Mouse (Mus musculus) left cerebral cortex, postnatal 25 days (tissue): ENCODE measurements around the gene Mylk3. TPM values are rescaled to one million over a fixed set of nuclear protein-coding genes. Genes with fewer than 3 reads are reported as not detected.

Source experiments
- DNase-seq, 2 experiments: peaks; one replicate each; pipeline ENCODE4 v3.0.0; 2022; ENCODE audit warnings: low spot score in 2 of 2, mixed read lengths in 1 of 2
- intact Hi-C: fragments of 180-260 bp; cut with DNase I; formaldehyde crosslinking; loops from one replicate; pipeline ENCODE4 v1.15.1; 2025
- total RNA-seq, 2 experiments: library from RNA; stranded (reverse); gene quantifications; 2 replicates each; pipeline ENCODE4 v1.2.3; 2021

Mylk3 gene
- 1 to 10 TPM; 2.2 to 2.6 TPM for total RNA-seq

- intact Hi-C loops: no loop called here
- DNase-seq: peak in 1 of 2 experiments; percentile 65
Measured at GRCm38 (mm10) chr8:85386205-85386604, at the start of gene Mylk3. Gene Mylk3, minus strand, starts transcription at chr8:85386345.

- no peak for DNase-seq
- intact Hi-C loops: no loop called here
Measured at GRCm38 (mm10) chr8:85435736-85436135, 49.6 kb upstream of the Mylk3 start.

GRCm38 (mm10) chr8:85434817-85435216, 48.7 kb upstream of the Mylk3 start:
- no peak for DNase-seq
- intact Hi-C loops: no loop called here

DNA sequence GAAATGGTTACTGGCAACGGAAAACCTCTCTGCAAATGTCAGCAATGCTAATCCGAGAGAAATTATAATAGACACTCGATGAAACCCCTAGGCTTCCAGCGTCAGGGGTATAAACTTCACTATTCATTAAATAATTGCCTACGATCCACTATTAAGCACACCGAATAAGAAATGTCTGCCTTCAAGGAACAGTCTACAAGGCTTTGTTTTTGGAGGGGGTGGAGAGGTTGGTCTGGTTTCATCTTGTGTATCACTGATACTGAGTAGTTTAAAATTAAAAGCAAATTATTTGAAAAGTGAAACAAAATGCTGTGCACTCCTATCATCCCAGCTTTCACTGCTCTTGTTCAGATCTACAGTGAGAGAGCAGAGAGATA, 46.9 kb upstream of the Mylk3 start:
- no peak for DNase-seq
- intact Hi-C loops: no loop called here

- intact Hi-C loops: no loop called here
- DNase-seq: peak; percentile 98 to 99
Measured at GRCm38 (mm10) chr8:85432168-85433016, 46.2 kb upstream of the Mylk3 start, which contains the start of gene 4921524J17Rik. Gene 4921524J17Rik, minus strand, starts transcription at chr8:85432833.

DNA sequence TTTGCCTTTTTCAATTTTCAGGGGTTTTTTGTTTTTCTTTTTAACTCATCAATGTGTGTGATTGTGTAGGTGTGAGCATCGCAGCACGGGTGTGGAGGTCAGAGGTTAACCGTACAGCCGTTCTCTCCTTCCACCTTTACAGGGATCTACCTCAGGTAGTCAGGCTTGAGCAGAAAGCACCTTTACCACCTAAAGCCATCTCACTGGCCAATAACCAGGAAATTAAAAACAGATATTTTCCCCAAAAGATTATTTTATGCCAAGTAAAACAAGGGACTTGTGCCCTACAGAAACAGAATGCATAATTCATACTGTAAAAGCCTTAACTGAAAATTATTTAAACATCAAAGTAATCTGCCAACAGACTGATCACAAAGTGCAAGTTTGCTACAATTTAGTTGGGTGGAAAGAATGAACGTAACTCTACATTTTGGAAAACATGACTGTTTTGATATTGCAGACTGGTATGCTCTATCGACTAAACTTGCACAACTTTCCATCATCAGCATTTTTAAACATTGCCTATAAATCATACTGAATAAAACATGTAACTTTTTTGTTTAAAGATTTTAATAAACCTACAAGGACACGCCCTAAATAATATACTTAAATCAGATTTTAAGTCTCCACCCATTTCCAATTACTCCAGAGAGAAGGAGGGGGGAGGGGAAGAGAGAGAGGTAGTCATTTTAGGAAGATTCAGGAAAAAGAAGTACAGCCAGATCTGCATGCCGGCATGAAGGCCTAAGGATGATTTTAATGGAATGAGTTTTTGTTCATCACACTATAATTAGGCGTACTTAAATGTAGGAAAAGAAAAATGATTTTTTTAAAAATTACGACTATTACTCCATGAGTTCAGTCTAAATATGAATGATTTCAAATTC, 45.4 kb upstream of the Mylk3 start:
- intact Hi-C loops: no loop called here
- DNase-seq: no peak

- intact Hi-C loops: no loop called here
- DNase-seq: no peak
Measured at GRCm38 (mm10) chr8:85430801-85431200, 44.7 kb upstream of the Mylk3 start.

DNA sequence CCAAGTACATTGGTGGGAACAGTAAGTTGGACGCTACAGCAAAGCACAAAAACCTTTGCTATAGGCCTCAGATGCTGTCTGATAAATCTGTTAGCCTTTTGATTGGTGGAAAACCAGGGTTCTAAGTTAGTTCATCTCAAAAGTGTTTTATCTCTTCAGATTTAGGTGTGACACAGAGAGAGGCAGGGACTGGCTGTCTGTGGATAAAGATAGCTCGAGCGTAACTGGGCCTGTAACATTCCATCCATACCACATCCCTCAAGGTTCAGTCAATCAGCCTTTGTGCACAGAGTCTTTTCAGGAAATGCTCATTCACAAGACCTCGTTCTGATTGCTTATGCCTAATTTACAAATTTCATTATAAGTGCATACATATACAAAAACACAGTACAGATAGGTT, 43.1 kb upstream of the Mylk3 start:
- peak in 1 of 2 experiments; percentile 29 for DNase-seq
- intact Hi-C loops: no loop called here

GRCm38 (mm10) chr8:85427026-85427425, 40.9 kb upstream of the Mylk3 start:
- intact Hi-C loops: no loop called here
- no peak for DNase-seq

GRCm38 (mm10) chr8:85421329-85421728, 35.2 kb upstream of the Mylk3 start:
- DNase-seq: no peak
- intact Hi-C loops: no loop called here

DNA sequence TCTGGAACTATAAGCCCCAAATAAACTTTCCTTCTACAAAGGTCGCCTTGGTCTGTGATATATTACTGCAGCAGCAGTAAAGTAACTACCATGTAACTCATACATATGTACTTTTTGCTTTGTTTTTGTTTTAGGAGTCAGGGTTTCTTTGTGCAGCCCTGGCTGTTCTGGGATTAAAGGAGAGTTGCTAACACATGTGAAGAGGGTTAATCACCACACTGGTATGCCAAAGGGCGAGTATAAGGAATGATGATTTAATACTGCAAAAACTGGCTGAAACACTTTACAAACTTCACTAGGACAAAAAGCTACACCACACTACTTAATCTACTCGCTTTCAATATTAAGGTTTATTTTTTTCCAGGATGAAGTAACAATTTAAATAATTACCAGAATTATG, 22.4 kb upstream of the Mylk3 start:
- DNase-seq: no peak
- intact Hi-C loops: no loop called here

DNA sequence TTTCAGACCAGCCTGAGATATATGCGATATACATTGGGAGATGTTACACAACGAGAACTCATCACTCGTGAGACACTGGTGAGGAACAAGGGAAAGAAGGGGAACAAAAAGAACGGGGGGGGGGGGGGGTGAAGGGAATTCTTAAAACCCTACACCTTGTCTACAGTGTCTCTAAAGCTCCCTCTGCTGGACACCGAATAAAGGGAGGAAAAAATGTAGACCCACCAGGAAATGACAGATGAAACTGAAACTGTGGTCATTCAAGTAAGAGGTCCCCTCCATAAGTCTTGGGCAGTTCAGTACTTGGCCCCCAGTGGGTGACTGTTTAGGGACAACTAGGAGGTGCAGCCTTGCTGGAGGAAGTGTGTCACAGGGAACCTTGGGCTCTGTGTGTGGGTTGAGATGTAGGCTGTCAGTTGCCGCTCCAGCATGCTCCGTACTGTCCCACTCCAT, 21.9 kb upstream of the Mylk3 start:
- peak; percentile 42 to 65 for DNase-seq
- intact Hi-C loops: no loop called here

DNA sequence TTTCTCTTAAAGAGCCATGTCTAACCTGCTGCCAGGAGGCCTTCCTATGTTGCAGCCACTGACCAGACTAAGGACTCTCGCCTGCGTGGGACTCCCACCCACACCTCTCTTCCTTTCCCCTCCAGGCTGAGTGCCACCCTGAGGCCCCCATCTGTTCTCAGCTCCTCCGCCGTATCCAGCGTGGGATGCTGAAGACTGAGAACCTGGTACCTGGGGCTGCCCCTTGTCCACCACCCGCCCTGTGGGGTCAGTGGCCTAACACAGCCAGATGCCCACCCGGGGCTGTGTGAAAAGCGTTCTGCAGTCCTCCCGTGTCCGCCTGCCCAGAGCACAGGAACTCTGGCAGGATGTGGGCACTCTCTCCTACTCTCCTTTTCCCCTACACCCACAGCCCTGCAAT, 19.8 kb upstream of the Mylk3 start:
- intact Hi-C loops: no loop called here
- DNase-seq: no peak

- intact Hi-C loops: no loop called here
- DNase-seq: no peak
Measured at GRCm38 (mm10) chr8:85405418-85405817, 19.3 kb upstream of the Mylk3 start.

DNA sequence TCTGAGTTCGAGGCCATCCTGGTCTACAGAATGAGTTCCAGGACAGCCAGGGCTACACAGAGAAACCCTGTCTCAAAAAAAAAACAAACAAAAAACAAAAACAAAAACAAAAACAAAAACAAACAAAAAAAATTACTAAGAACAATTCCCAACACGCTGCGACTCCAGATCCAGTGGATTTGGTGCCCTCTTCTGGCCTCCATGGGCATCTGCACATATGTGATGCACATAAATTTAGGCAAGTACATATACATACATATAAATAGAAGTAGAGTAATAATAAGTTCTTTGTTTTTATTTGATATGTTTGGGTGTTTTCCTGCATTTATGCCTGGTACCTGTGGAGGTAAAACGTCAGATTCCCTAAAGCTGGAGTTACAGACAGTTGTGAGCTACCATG, 12.4 kb upstream of the Mylk3 start:
- no peak for DNase-seq
- intact Hi-C loops: loop anchor here (5.0 kb wide), 1 partner anchor 86 kb away; no protein-coding TSS in a partner anchor

GRCm38 (mm10) chr8:85397508-85397907, 11.4 kb upstream of the Mylk3 start:
- intact Hi-C loops: loop anchor here (5.0 kb wide), 1 partner anchor 85 kb away; no protein-coding TSS in a partner anchor
- DNase-seq: peak in 1 of 2 experiments; percentile 33

GRCm38 (mm10) chr8:85396432-85397079, 10.4 kb upstream of the Mylk3 start:
- no peak for DNase-seq
- intact Hi-C loops: loop anchor here (5.0 kb wide), 1 partner anchor 84 kb away; no protein-coding TSS in a partner anchor

GRCm38 (mm10) chr8:85395681-85396431, 9.7 kb upstream of the Mylk3 start:
- no peak for DNase-seq
- intact Hi-C loops: loop anchor here (5.0 kb wide), 1 partner anchor 84 kb away; no protein-coding TSS in a partner anchor

DNA sequence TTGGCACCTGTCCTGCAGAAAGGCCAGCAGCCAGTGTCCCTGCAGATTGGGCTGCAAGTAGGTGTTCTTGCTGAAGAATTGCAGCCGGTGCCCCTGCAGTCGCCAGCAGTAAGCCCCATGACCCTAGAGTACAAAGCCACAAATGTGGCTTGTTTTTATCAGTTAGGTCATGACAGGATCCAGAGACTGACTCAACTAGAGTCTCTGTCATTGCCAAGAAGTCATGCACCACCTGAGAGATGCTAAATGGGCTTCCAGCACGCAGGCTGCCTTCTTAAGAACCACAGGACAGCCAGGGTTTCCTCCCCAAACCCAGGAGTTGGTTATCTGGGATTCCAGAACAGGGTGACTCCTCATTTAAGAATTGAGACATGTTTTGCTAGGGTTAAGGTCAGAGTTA, 8.9 kb upstream of the Mylk3 start:
- intact Hi-C loops: loop anchor here (5.0 kb wide), 1 partner anchor 83 kb away; no protein-coding TSS in a partner anchor
- DNase-seq: no peak
